Mouse (Mus musculus): Measurements from ENCODE around the gene Cenps.

GRCm38 (mm10) chr4:149154859-149155258 is 17.4 kb upstream of the Cenps start:
- no peak for TF ChIP-seq CTCF (IDR thresholded peaks at IDR 0.05)
- TF ChIP-seq EP300 (IDR thresholded peaks at IDR 0.05), result no peak

All from lung, postnatal 0 days (tissue).